Mouse (Mus musculus): ENCODE measurements around the gene Sapcd1. TPM values are rescaled to one million over a fixed set of nuclear protein-coding genes. Genes with fewer than 3 reads are reported as not detected.

Sapcd1 gene
- polyA plus RNA-seq, 1 experiment from 2014 or later = 12.2 TPM

- H3K4me2 ChIP-seq (ENCODE audit: low read depth, low read length) = no peak overlapping the region
- H3K4me1 ChIP-seq (ENCODE audit: control insufficient read depth, insufficient read depth, low read length) = peaks cover 6% of the 10 kb centered on the region
- no peak overlapping the region for H3K9ac ChIP-seq (ENCODE audit: low read depth, low read length)
- H3K27me3 ChIP-seq (replicated peaks; ENCODE audit: control insufficient read depth, insufficient read depth, low read length) = no peaks in the 10 kb centered on the region
- peaks cover 1% of the 10 kb centered on the region; the same call in 1 of the 2 replicates for H3K36me3 ChIP-seq (ENCODE audit: control insufficient read depth, insufficient read depth, low read length)
- 88% methylated on average over 27 of the region's 27 CpGs for WGBS
- no peaks in the 10 kb centered on the region for H3K9me3 ChIP-seq (ENCODE audit: control insufficient read depth, low read length)
- no peak overlapping the region for H3K4me3 ChIP-seq (ENCODE audit: low read depth, low read length)
- no peak overlapping the region for H3K27ac ChIP-seq (replicated peaks; ENCODE audit: low read depth, low read length)
- ATAC-seq (ENCODE audit: low read depth) (no peak), DNase-seq (ENCODE audit: low spot score) (no peak)
Measured at GRCm38 (mm10) chr17:34978239-34978638, 49.6 kb downstream of the Sapcd1 start.

GRCm38 (mm10) chr17:34977000-34977399, 50.8 kb downstream of the Sapcd1 start:
- Histone ChIP-seq H3K4me1 (ENCODE audit: control insufficient read depth, insufficient read depth, low read length) (peaks cover 7% of the 10 kb centered on the region; the same call in 1 of the 2 replicates), H3K27ac (replicated peaks; ENCODE audit: low read depth, low read length) (no peak overlapping the region), H3K27me3 (replicated peaks; ENCODE audit: control insufficient read depth, insufficient read depth, low read length) (no peaks in the 10 kb centered on the region), H3K4me3 (ENCODE audit: low read depth, low read length) (no peak overlapping the region), H3K36me3 (ENCODE audit: control insufficient read depth, insufficient read depth, low read length) (no peaks in the 10 kb centered on the region), H3K4me2 (ENCODE audit: low read depth, low read length) (no peak overlapping the region), H3K9me3 (ENCODE audit: control insufficient read depth, low read length) (no peaks in the 10 kb centered on the region), H3K9ac (ENCODE audit: low read depth, low read length) (no peak overlapping the region)
- ATAC-seq (ENCODE audit: low read depth) (no peak), DNase-seq (ENCODE audit: low spot score) (no peak)
- 93% methylated on average over 20 of the region's 20 CpGs for WGBS

Other genes starting within 250 kb of the Sapcd1 start
- gene Cyp21a1, start 223.5 kb downstream of the Sapcd1 start, polyA plus RNA-seq (2014; fragmentation: Nextera tagmentation; extraction: Ambion mirVana) = not detected in 2 replicates
- gene Stk19, start 191.1 kb downstream of the Sapcd1 start, polyA plus RNA-seq (2014; fragmentation: Nextera tagmentation; extraction: Ambion mirVana) = 21.1 and 21.7 TPM in 2 replicates
- 53.0 and 54.2 TPM in 2 replicates for gene Dxo, start 191.0 kb downstream of the Sapcd1 start, polyA plus RNA-seq (2014; fragmentation: Nextera tagmentation; extraction: Ambion mirVana)
- 38.9 and 46.6 TPM in 2 replicates for gene Skiv2l, start 177.8 kb downstream of the Sapcd1 start, polyA plus RNA-seq (2014; fragmentation: Nextera tagmentation; extraction: Ambion mirVana)
- 85.8 and 99.8 TPM in 2 replicates for gene Nelfe, start 177.6 kb downstream of the Sapcd1 start, polyA plus RNA-seq (2014; fragmentation: Nextera tagmentation; extraction: Ambion mirVana)
- 1.8 and 2.2 TPM in 2 replicates for gene Cfb, start 165.5 kb downstream of the Sapcd1 start, polyA plus RNA-seq (2014; fragmentation: Nextera tagmentation; extraction: Ambion mirVana)
- 0.83 and 1.0 TPM in 2 replicates for gene Zbtb12, start 148.5 kb downstream of the Sapcd1 start, polyA plus RNA-seq (2014; fragmentation: Nextera tagmentation; extraction: Ambion mirVana)
- gene Gm20547, start 146.0 kb downstream of the Sapcd1 start, polyA plus RNA-seq (2014; fragmentation: Nextera tagmentation; extraction: Ambion mirVana) = not detected in 2 replicates
- 4.0 and 5.6 TPM in 2 replicates for gene C2, start 129.8 kb downstream of the Sapcd1 start, polyA plus RNA-seq (2014; fragmentation: Nextera tagmentation; extraction: Ambion mirVana)
- gene Ehmt2, start 129.5 kb downstream of the Sapcd1 start, polyA plus RNA-seq (2014; fragmentation: Nextera tagmentation; extraction: Ambion mirVana) = 61.0 and 65.7 TPM in 2 replicates
- 0.14 and 0.53 TPM in 2 replicates for gene Slc44a4, start 113.5 kb downstream of the Sapcd1 start, polyA plus RNA-seq (2014; fragmentation: Nextera tagmentation; extraction: Ambion mirVana)
- 15.0 and 15.4 TPM in 2 replicates for gene Neu1, start 96.8 kb downstream of the Sapcd1 start, polyA plus RNA-seq (2014; fragmentation: Nextera tagmentation; extraction: Ambion mirVana)
- gene Hspa1b, start 68.8 kb downstream of the Sapcd1 start, polyA plus RNA-seq (2014; fragmentation: Nextera tagmentation; extraction: Ambion mirVana) = 0.69 and 2.3 TPM in 2 replicates
- gene Gm20481, start 58.1 kb downstream of the Sapcd1 start, polyA plus RNA-seq (2014; fragmentation: Nextera tagmentation; extraction: Ambion mirVana) = not detected in 2 replicates
- gene Hspa1a, start 55.9 kb downstream of the Sapcd1 start, polyA plus RNA-seq (2014; fragmentation: Nextera tagmentation; extraction: Ambion mirVana) = 7.3 TPM in 2 replicates
- gene Hspa1l, start 55.3 kb downstream of the Sapcd1 start, polyA plus RNA-seq (2014; fragmentation: Nextera tagmentation; extraction: Ambion mirVana) = 0.99 and 1.0 TPM in 2 replicates
- 151 and 159 TPM in 2 replicates for gene Lsm2, start 46.2 kb downstream of the Sapcd1 start, polyA plus RNA-seq (2014; fragmentation: Nextera tagmentation; extraction: Ambion mirVana)
- gene Vars, start 27.0 kb downstream of the Sapcd1 start, polyA plus RNA-seq (2014; fragmentation: Nextera tagmentation; extraction: Ambion mirVana) = 80.3 and 87.7 TPM in 2 replicates
- gene Vwa7, start 11.4 kb downstream of the Sapcd1 start, polyA plus RNA-seq (2014; fragmentation: Nextera tagmentation; extraction: Ambion mirVana) = 0.07 and 0.20 TPM in 2 replicates
- gene Msh5, start 18.7 kb upstream of the Sapcd1 start, polyA plus RNA-seq (2014; fragmentation: Nextera tagmentation; extraction: Ambion mirVana) = 2.5 and 3.4 TPM in 2 replicates
- 90.9 and 96.9 TPM in 2 replicates for gene Clic1, start 21.9 kb upstream of the Sapcd1 start, polyA plus RNA-seq (2014; fragmentation: Nextera tagmentation; extraction: Ambion mirVana)
- gene Ddah2, start 31.0 kb upstream of the Sapcd1 start, polyA plus RNA-seq (2014; fragmentation: Nextera tagmentation; extraction: Ambion mirVana) = 291 and 341 TPM in 2 replicates
- 9.5 and 21.2 TPM in 2 replicates for gene Ly6g6c, start 37.4 kb upstream of the Sapcd1 start, polyA plus RNA-seq (2014; fragmentation: Nextera tagmentation; extraction: Ambion mirVana)
- 0.55 and 0.96 TPM in 2 replicates for gene Mpig6b, start 38.2 kb upstream of the Sapcd1 start, polyA plus RNA-seq (2014; fragmentation: Nextera tagmentation; extraction: Ambion mirVana)
- gene Ly6g6e, start 48.9 kb upstream of the Sapcd1 start, polyA plus RNA-seq (2014; fragmentation: Nextera tagmentation; extraction: Ambion mirVana) = 9.4 and 11.8 TPM in 2 replicates
- 0.46 and 1.4 TPM in 2 replicates for gene Ly6g6d, start 50.0 kb upstream of the Sapcd1 start, polyA plus RNA-seq (2014; fragmentation: Nextera tagmentation; extraction: Ambion mirVana)
- 0.18 TPM in 1 of 2 replicates, not detected in the other for gene Ly6g6f, start 57.6 kb upstream of the Sapcd1 start, polyA plus RNA-seq (2014; fragmentation: Nextera tagmentation; extraction: Ambion mirVana)
- gene Abhd16a, start 61.2 kb upstream of the Sapcd1 start, polyA plus RNA-seq (2014; fragmentation: Nextera tagmentation; extraction: Ambion mirVana) = 77.2 and 92.3 TPM in 2 replicates
- not detected in 2 replicates for gene Ly6g5c, start 80.3 kb upstream of the Sapcd1 start, polyA plus RNA-seq (2014; fragmentation: Nextera tagmentation; extraction: Ambion mirVana)
- gene Ly6g5b, start 87.4 kb upstream of the Sapcd1 start, polyA plus RNA-seq (2014; fragmentation: Nextera tagmentation; extraction: Ambion mirVana) = 0.41 and 0.70 TPM in 2 replicates
- gene Gpank1, start 93.4 kb upstream of the Sapcd1 start, polyA plus RNA-seq (2014; fragmentation: Nextera tagmentation; extraction: Ambion mirVana) = 13.0 and 13.4 TPM in 2 replicates
- 277 and 279 TPM in 2 replicates for gene Csnk2b, start 94.0 kb upstream of the Sapcd1 start, polyA plus RNA-seq (2014; fragmentation: Nextera tagmentation; extraction: Ambion mirVana)
- 5.6 and 6.0 TPM in 2 replicates for gene D17H6S53E, start 98.4 kb upstream of the Sapcd1 start, polyA plus RNA-seq (2014; fragmentation: Nextera tagmentation; extraction: Ambion mirVana)
- gene Apom, start 104.0 kb upstream of the Sapcd1 start, polyA plus RNA-seq (2014; fragmentation: Nextera tagmentation; extraction: Ambion mirVana) = 0.28 TPM in 1 of 2 replicates, not detected in the other
- 72.2 and 77.3 TPM in 2 replicates for gene Bag6, start 107.2 kb upstream of the Sapcd1 start, polyA plus RNA-seq (2014; fragmentation: Nextera tagmentation; extraction: Ambion mirVana)
- gene Prrc2a, start 136.9 kb upstream of the Sapcd1 start, polyA plus RNA-seq (2014; fragmentation: Nextera tagmentation; extraction: Ambion mirVana) = 151 and 172 TPM in 2 replicates
- gene Aif1, start 148.1 kb upstream of the Sapcd1 start, polyA plus RNA-seq (2014; fragmentation: Nextera tagmentation; extraction: Ambion mirVana) = 16.5 and 17.7 TPM in 2 replicates
- 22.2 and 26.9 TPM in 2 replicates for gene Lst1, start 160.4 kb upstream of the Sapcd1 start, polyA plus RNA-seq (2014; fragmentation: Nextera tagmentation; extraction: Ambion mirVana)
- gene Ltb, start 166.4 kb upstream of the Sapcd1 start, polyA plus RNA-seq (2014; fragmentation: Nextera tagmentation; extraction: Ambion mirVana) = 2.0 and 3.3 TPM in 2 replicates
- 0.62 and 0.74 TPM in 2 replicates for gene Tnf, start 174.0 kb upstream of the Sapcd1 start, polyA plus RNA-seq (2014; fragmentation: Nextera tagmentation; extraction: Ambion mirVana)
- 0.34 and 0.40 TPM in 2 replicates for gene Lta, start 177.3 kb upstream of the Sapcd1 start, polyA plus RNA-seq (2014; fragmentation: Nextera tagmentation; extraction: Ambion mirVana)
- 0.47 TPM in 1 of 2 replicates, not detected in the other for gene Gm16181, start 192.8 kb upstream of the Sapcd1 start, polyA plus RNA-seq (2014; fragmentation: Nextera tagmentation; extraction: Ambion mirVana)
- 5.1 and 5.2 TPM in 2 replicates for gene Atp6v1g2, start 205.6 kb upstream of the Sapcd1 start, polyA plus RNA-seq (2014; fragmentation: Nextera tagmentation; extraction: Ambion mirVana)
- 3.3 and 4.8 TPM in 2 replicates for gene Nfkbil1, start 207.8 kb upstream of the Sapcd1 start, polyA plus RNA-seq (2014; fragmentation: Nextera tagmentation; extraction: Ambion mirVana)
- gene Ddx39b, start 213.7 kb upstream of the Sapcd1 start, polyA plus RNA-seq (2014; fragmentation: Nextera tagmentation; extraction: Ambion mirVana) = 347 and 431 TPM in 2 replicates
- gene H2-D1, start 234.7 kb upstream of the Sapcd1 start, polyA plus RNA-seq (2014; fragmentation: Nextera tagmentation; extraction: Ambion mirVana) = 46.9 and 51.7 TPM in 2 replicates

Data from embryonic facial prominence, embryonic 14.5 days (tissue).